Mouse (Mus musculus) kidney, adult 2 months (tissue): Measurements from ENCODE around the gene Krt1. TPM values are rescaled to one million over a fixed set of nuclear protein-coding genes. Genes with fewer than 3 reads are reported as not detected.
A peak's percentile ranks its signal among the peaks of the same experiment; 100 is the strongest.

Experiments
- DNase-seq: peaks from one replicate; pipeline ENCODE4 v3.0.0; 2021
- H3K27ac ChIP-seq: fragments of 200-500 bp; 2 replicates; pipeline ENCODE4 v1.5.1; 2012; ENCODE audit warnings: low read depth, low read length, control low read depth, inconsistent platforms; ENCODE audit not compliant: insufficient read depth
- H3K27me3 ChIP-seq: fragments of 200-500 bp; replicated peaks from 2 replicates; pipeline ENCODE4 v1.6.1; 2012; ENCODE audit warnings: mild to moderate bottlenecking, moderate library complexity, low read length, inconsistent platforms; ENCODE audit not compliant: control insufficient read depth, insufficient read depth
- H3K36me3 ChIP-seq: fragments of 200-500 bp; 2 replicates; pipeline ENCODE4 v1.6.1; 2012; ENCODE audit warnings: mild to moderate bottlenecking, moderate library complexity, low read length, inconsistent platforms; ENCODE audit not compliant: control insufficient read depth, insufficient read depth
- H3K4me1 ChIP-seq: fragments of 200-500 bp; 2 replicates; pipeline ENCODE4 v1.6.1; 2011; ENCODE audit warnings: low read length; ENCODE audit not compliant: control insufficient read depth, insufficient read depth
- H3K4me3 ChIP-seq: fragments of 200-500 bp; 2 replicates; pipeline ENCODE4 v1.5.1; 2011; ENCODE audit warnings: mild to moderate bottlenecking, low read depth, low read length, control low read depth; ENCODE audit not compliant: insufficient read depth
- CTCF ChIP-seq: fragments of 200-500 bp; conservative IDR thresholded peaks from 2 replicates; pipeline ENCODE4 v1.5.1; 2011; ENCODE audit warnings: low read depth, mild to moderate bottlenecking, control low read depth, low read length, moderate library complexity, mixed read lengths; ENCODE audit not compliant: insufficient read depth, insufficient read length
- POLR2A ChIP-seq: fragments of 200-500 bp; IDR thresholded peaks from one replicate; pipeline ENCODE4 v1.6.1; 2011; ENCODE audit warnings: low read depth, low read length, control low read depth
- WGBS: fragments of 180-500 bp; shearing (Covaris S2); methylation state at CpG from one replicate; pipeline ENCODE4 v1.1.7; 2018; 5-methylcytosine and 5-hydroxymethylcytosine counted together
- polyA plus RNA-seq: library from polyadenylated mRNA; depleted of rRNA; stranded (reverse); fragments of >200 nt; gene quantifications from 2 replicates; pipeline ENCODE4 v1.2.3, GENCODE M21; 2012

The Krt1 gene
- polyA plus RNA-seq, 1 experiment = 0.05 TPM

DNA sequence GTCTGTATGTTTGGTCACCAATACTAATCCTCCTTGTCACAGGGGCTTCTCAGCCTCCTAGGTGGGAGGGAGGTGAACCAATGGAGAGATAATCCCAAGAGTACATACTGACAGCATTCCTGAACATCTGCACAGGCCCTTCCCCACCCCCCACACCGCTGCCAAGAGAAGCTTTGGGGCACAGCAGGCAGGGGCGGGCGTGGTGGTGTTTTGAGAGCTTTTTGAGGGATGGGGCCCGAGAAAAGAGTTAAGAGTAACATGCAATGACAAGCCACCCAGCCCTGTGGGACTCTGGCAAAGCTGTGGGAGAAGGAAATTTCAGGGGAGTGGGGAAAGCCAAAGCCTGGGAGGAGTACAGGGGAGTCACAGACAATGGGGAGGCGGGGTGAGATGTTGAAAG is 3.7 kb upstream of the Krt1 start:
- 47% methylated on average over 5 of the region's 5 CpGs for WGBS
- Histone ChIP-seq H3K4me1 (peaks cover 4% of the 10 kb centered on the region), H3K36me3 (no peaks in the 10 kb centered on the region), H3K27me3 (no peaks in the 10 kb centered on the region), H3K4me3 (no peak overlapping the region), H3K27ac (no peak overlapping the region)
- no peak for DNase-seq
- TF ChIP-seq POLR2A (no peak), CTCF (no peak)

GRCm38 (mm10) chr15:101852571-101852970 is 2.0 kb upstream of the Krt1 start:
- H3K27ac ChIP-seq = no peak overlapping the region
- WGBS = 23% methylated on average over 5 of the region's 5 CpGs
- H3K4me3 ChIP-seq = no peak overlapping the region
- no peaks in the 10 kb centered on the region for H3K36me3 ChIP-seq
- H3K4me1 ChIP-seq = no peaks in the 10 kb centered on the region
- DNase-seq = no peak
- TF ChIP-seq POLR2A (no peak), CTCF (no peak)
- H3K27me3 ChIP-seq = no peaks in the 10 kb centered on the region

GRCm38 (mm10) chr15:101845971-101846403 is 4.6 kb downstream of the Krt1 start:
- TF ChIP-seq POLR2A (no peak), CTCF (no peak)
- H3K27ac ChIP-seq = no peak overlapping the region
- H3K36me3 ChIP-seq = no peaks in the 10 kb centered on the region
- 1% methylated on average over 34 of the region's 37 CpGs for WGBS
- peak; percentile 21 for DNase-seq
- peak overlapping the region; percentile 51; the same call in 1 of the 2 replicates for H3K4me3 ChIP-seq
- no peaks in the 10 kb centered on the region; the same call in 1 of the 2 replicates for H3K4me1 ChIP-seq
- H3K27me3 ChIP-seq = no peaks in the 10 kb centered on the region

- TF ChIP-seq POLR2A (no peak), CTCF (no peak)
Measured at GRCm38 (mm10) chr15:101843192-101843591, 7.4 kb downstream of the Krt1 start.

GRCm38 (mm10) chr15:101834784-101835328 is 15.7 kb downstream of the Krt1 start:
- no peaks in the 10 kb centered on the region for H3K4me1 ChIP-seq
- H3K4me3 ChIP-seq = no peak overlapping the region
- no peaks in the 10 kb centered on the region for H3K36me3 ChIP-seq
- no peak overlapping the region for H3K27ac ChIP-seq
- DNase-seq = no peak
- WGBS = 70% methylated on average over 5 of the region's 5 CpGs
- no peaks in the 10 kb centered on the region; the same call in none of the 2 replicates for H3K27me3 ChIP-seq
- TF ChIP-seq CTCF = 0 out of 2 replicates have a peak, but pooled peaks have one; percentile 2
- TF ChIP-seq POLR2A = no peak

More at GRCm38 (mm10) chr15:101843192-101843591, 7.4 kb downstream of the Krt1 start:
- H3K4me3 ChIP-seq = no peak overlapping the region
- no peaks in the 10 kb centered on the region; the same call in 1 of the 2 replicates for H3K4me1 ChIP-seq
- H3K27me3 ChIP-seq = no peaks in the 10 kb centered on the region
- no peak for DNase-seq
- H3K27ac ChIP-seq = no peak overlapping the region
- 63% methylated on average over 9 of the region's 9 CpGs for WGBS
- H3K36me3 ChIP-seq = no peaks in the 10 kb centered on the region

- 26% methylated on average over 6 of the region's 6 CpGs for WGBS
Measured at GRCm38 (mm10) chr15:101833131-101833530, 17.5 kb downstream of the Krt1 start.

DNA sequence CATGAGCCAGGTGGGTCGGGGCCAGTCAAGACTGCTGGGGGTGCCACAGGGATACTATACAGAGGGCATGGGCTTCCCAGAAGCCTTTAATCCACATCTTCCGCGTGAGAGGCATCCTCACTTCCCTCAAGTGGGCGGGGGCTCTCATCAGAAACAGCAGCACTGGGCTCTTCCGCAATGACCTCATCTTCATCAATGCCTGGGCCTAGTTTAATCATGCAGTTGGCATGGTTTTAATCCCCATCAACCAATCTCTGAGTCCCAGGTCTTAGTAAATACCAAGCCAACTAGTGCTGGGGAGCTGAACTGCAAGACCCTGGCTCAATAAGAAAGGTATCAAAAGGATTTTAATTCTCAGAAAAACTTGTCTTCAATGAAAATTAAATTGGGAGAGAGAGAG is 21.2 kb downstream of the Krt1 start:
- H3K27ac ChIP-seq = no peak overlapping the region
- no peaks in the 10 kb centered on the region for H3K36me3 ChIP-seq
- no peaks in the 10 kb centered on the region for H3K27me3 ChIP-seq
- TF ChIP-seq POLR2A (no peak), CTCF (no peak)
- H3K4me1 ChIP-seq = no peaks in the 10 kb centered on the region
- WGBS = 80% methylated on average over 5 of the region's 5 CpGs
- H3K4me3 ChIP-seq = no peak overlapping the region
- DNase-seq = no peak

More at GRCm38 (mm10) chr15:101833131-101833530, 17.5 kb downstream of the Krt1 start:
- Histone ChIP-seq H3K36me3 (no peaks in the 10 kb centered on the region), H3K4me3 (no peak overlapping the region), H3K27me3 (no peaks in the 10 kb centered on the region; the same call in none of the 2 replicates), H3K27ac (no peak overlapping the region), H3K4me1 (no peaks in the 10 kb centered on the region)
- TF ChIP-seq CTCF (no peak), POLR2A (no peak)
- no peak for DNase-seq

- WGBS = 28% methylated on average over 3 of the region's 3 CpGs
- TF ChIP-seq CTCF (no peak), POLR2A (no peak)
- Histone ChIP-seq H3K4me3 (no peak overlapping the region), H3K27ac (no peak overlapping the region), H3K27me3 (no peaks in the 10 kb centered on the region; the same call in 1 of the 2 replicates), H3K36me3 (no peaks in the 10 kb centered on the region), H3K4me1 (no peaks in the 10 kb centered on the region)
- DNase-seq = no peak
Measured at GRCm38 (mm10) chr15:101821786-101822185, 28.8 kb downstream of the Krt1 start.
